8 mouse cellular contexts compared by ENCODE assay signal in the genomic region with DNA sequence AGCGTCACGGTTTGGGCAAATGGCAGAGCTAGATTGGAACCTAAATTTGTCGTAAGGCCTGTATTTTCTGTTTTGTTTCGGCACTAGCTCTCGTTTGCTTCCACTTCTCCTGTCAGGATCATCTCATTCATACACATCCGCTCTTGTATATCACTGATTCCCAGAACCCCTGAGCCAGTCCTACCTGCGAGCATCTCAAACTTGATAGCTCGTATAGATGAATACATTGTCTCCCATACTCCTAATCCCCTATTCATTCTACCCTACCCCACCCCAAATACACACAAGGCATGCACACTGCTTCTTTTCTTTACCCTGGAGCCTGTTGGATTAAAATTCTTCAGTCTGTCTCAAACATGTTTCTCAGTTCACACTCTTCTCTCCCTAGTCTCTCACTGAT. TPM values are rescaled to one million over a fixed set of nuclear protein-coding genes. Genes with fewer than 3 reads are reported as not detected.
DNase-seq lines count a peak whose midpoint lies in the region; ATAC-seq and TF ChIP-seq lines count a peak whose summit lies in the region.

No protein-coding gene starts in this region.

- peaks cover 1% of the 10 kb centered on the region; the same call in 1 of the 2 replicates for H3K27me3 ChIP-seq in heart, adult 2 months (ENCODE audit: control insufficient read depth, insufficient read depth, low read length)
- no peaks in the 10 kb centered on the region for H3K27me3 ChIP-seq in E14TG2a.4 (ENCODE audit: insufficient read depth, low read length)
- H3K27me3 ChIP-seq in forebrain, postnatal 0 days (ENCODE audit: insufficient read depth, low read length): peaks cover 5% of the 10 kb centered on the region
- H3K27me3 ChIP-seq in liver, embryonic 16.5 days (ENCODE audit: control insufficient read depth, insufficient read depth, low read depth, low read length): no peaks in the 10 kb centered on the region

- no peak for ATAC-seq in forebrain, postnatal 0 days
- ATAC-seq in liver, embryonic 16.5 days (ENCODE audit: low read depth): no peak

- peaks cover 12% of the 10 kb centered on the region for H3K9me3 ChIP-seq in E14TG2a.4 (ENCODE audit: low read length)
- no peaks in the 10 kb centered on the region for H3K9me3 ChIP-seq in forebrain, postnatal 0 days (ENCODE audit: low read length)
- no peaks in the 10 kb centered on the region; the same call in 1 of the 2 replicates for H3K9me3 ChIP-seq in liver, embryonic 16.5 days (replicated peaks; ENCODE audit: control insufficient read depth, low read length)

- no peaks in the 10 kb centered on the region; the same call in 1 of the 2 replicates for H3K4me1 ChIP-seq in heart, adult 2 months (ENCODE audit: control insufficient read depth, insufficient read depth, low read length)
- peaks cover 17% of the 10 kb centered on the region for H3K4me1 ChIP-seq in E14TG2a.4 (replicated peaks; ENCODE audit: low read depth, low read length)
- H3K4me1 ChIP-seq in forebrain, postnatal 0 days (ENCODE audit: insufficient read depth): peaks cover 12% of the 10 kb centered on the region; the same call in 1 of the 2 replicates
- peaks cover 10% of the 10 kb centered on the region for H3K4me1 ChIP-seq in liver, embryonic 16.5 days (ENCODE audit: control insufficient read depth, low read depth, low read length)

- no peak for DNase-seq in heart, adult 2 months
- no peak for DNase-seq in heart, adult 9 months (ENCODE audit: low spot score in 2 of 2)
- DNase-seq in forebrain, postnatal 0 days: no peak
- DNase-seq in ovary, postnatal 14 days (ENCODE audit: low spot score): no peak
- no peak for DNase-seq in right cerebral cortex, adult 18-20 months
- DNase-seq in left cerebral cortex, postnatal 10 days (ENCODE audit: extremely low spot score in 1 of 2, low spot score in 2 of 2): no peak

- peaks cover 5% of the 10 kb centered on the region for H3K36me3 ChIP-seq in heart, adult 2 months (ENCODE audit: control insufficient read depth, insufficient read depth, low read length)
- H3K36me3 ChIP-seq in E14TG2a.4 (ENCODE audit: insufficient read depth, low read length): peaks cover 39% of the 10 kb centered on the region
- peaks cover 30% of the 10 kb centered on the region for H3K36me3 ChIP-seq in forebrain, postnatal 0 days (ENCODE audit: insufficient read depth)
- H3K36me3 ChIP-seq in liver, embryonic 16.5 days (ENCODE audit: control insufficient read depth, insufficient read depth): peaks cover 9% of the 10 kb centered on the region

- H3K27ac ChIP-seq in heart, adult 2 months: peak overlapping the region; percentile 84; the same call in 1 of the 2 replicates
- H3K27ac ChIP-seq in forebrain, postnatal 0 days (ENCODE audit: low read depth, low read length): peak overlapping the region; percentile 97
- peak overlapping the region; percentile 44 for H3K27ac ChIP-seq in liver, embryonic 16.5 days (ENCODE audit: low read length)

- no peak for TF ChIP-seq CTCF in heart, adult 2 months (IDR thresholded peaks at IDR 0.05)
- TF ChIP-seq CTCF in E14TG2a.4 (conservative IDR thresholded peaks at IDR 0.05; ENCODE audit: low read length): no peak
- no peak for TF ChIP-seq CTCF in forebrain, postnatal 0 days (IDR thresholded peaks at IDR 0.05; ENCODE audit: low read depth)

- TF ChIP-seq EP300 in heart, adult 2 months (IDR thresholded peaks at IDR 0.05; ENCODE audit: insufficient read depth, low read depth, low read length): no peak

- no peak for TF ChIP-seq POLR2A in heart, adult 2 months (IDR thresholded peaks at IDR 0.05; ENCODE audit: insufficient read depth, low read depth, low read length)

- WGBS in heart, adult 2 months: 7% methylated on average over 8 of the region's 8 CpGs
- WGBS in forebrain, postnatal 0 days: 1% methylated on average over 8 of the region's 8 CpGs
- WGBS in liver, embryonic 16.5 days (ENCODE audit: insufficient replicate concordance): 5% methylated on average over 8 of the region's 8 CpGs

- no peaks in the 10 kb centered on the region for H3K79me2 ChIP-seq in heart, adult 2 months (replicated peaks; ENCODE audit: control insufficient read depth, insufficient read depth, low read length)

- intact Hi-C loops in heart, adult 2 months (cut with DNase I): loop anchor here (5.0 to 10.0 kb wide), 2 partner anchors 312 to 459 kb away; a partner anchor contains a TSS
- intact Hi-C loops in left cerebral cortex, postnatal 10 days (cut with DNase I): no loop called here

- H3K4me3 ChIP-seq in heart, adult 2 months: peak overlapping the region; percentile 92
- H3K4me3 ChIP-seq in E14TG2a.4 (replicated peaks; ENCODE audit: low read length): peak overlapping the region; percentile 90
- H3K4me3 ChIP-seq in forebrain, postnatal 0 days (ENCODE audit: low read depth, low read length): peak overlapping the region; percentile 79
- peak overlapping the region; percentile 85 for H3K4me3 ChIP-seq in liver, embryonic 16.5 days (ENCODE audit: low read depth, low read length)

- H3K4me2 ChIP-seq in forebrain, postnatal 0 days (ENCODE audit: low read depth): peak overlapping the region; percentile 68
- H3K4me2 ChIP-seq in liver, embryonic 16.5 days (ENCODE audit: low read depth, low read length): peak overlapping the region; percentile 77

- H3K9ac ChIP-seq in heart, adult 2 months (ENCODE audit: low read depth, low read length): peak overlapping the region; percentile 96
- peak overlapping the region; percentile 89 for H3K9ac ChIP-seq in forebrain, postnatal 0 days
- H3K9ac ChIP-seq in liver, embryonic 16.5 days (ENCODE audit: low read depth, low read length): peak overlapping the region; percentile 77

RNA-seq across cellular contexts. Expression of a gene that starts 0.7 kb away (rescaled TPM):
- total RNA-seq in heart, adult 2 months (2021): 1 to 10 TPM; 6.3 TPM
- polyA plus RNA-seq in heart, adult 2 months (2012; rRNA removed): 5.4 and 8.4 TPM in 2 replicates
- 27.6 and 29.5 TPM in 2 replicates for total RNA-seq in forebrain, postnatal 0 days (2014; rRNA removed)
- 14.0 and 22.2 TPM in 2 replicates for polyA plus RNA-seq in forebrain, postnatal 0 days (2015; fragmentation: Nextera tagmentation; extraction: Ambion mirVana)
- polyA plus RNA-seq in liver, embryonic 16.5 days (2015; fragmentation: Nextera tagmentation; extraction: Ambion mirVana): 5.6 and 7.2 TPM in 2 replicates
- 10 to 100 TPM; 17.9 to 18.9 TPM for total RNA-seq in left cerebral cortex, postnatal 10 days (2021)

RNA-seq across cellular contexts. Expression of a gene that starts 7.5 kb away (rescaled TPM):
- not detected for total RNA-seq in heart, adult 2 months (2021)
- polyA plus RNA-seq in heart, adult 2 months (2012; rRNA removed): 1.3 and 2.8 TPM in 2 replicates
- not detected in 2 replicates for total RNA-seq in forebrain, postnatal 0 days (2014; rRNA removed)
- polyA plus RNA-seq in forebrain, postnatal 0 days (2015; fragmentation: Nextera tagmentation; extraction: Ambion mirVana): 0.89 TPM in 1 of 2 replicates, not detected in the other
- polyA plus RNA-seq in liver, embryonic 16.5 days (2015; fragmentation: Nextera tagmentation; extraction: Ambion mirVana): 52.2 and 61.4 TPM in 2 replicates
- total RNA-seq in left cerebral cortex, postnatal 10 days (2021): not detected

RNA-seq across cellular contexts. Expression of a gene that starts 45.4 kb away (rescaled TPM):
- not detected for total RNA-seq in heart, adult 2 months (2021)
- polyA plus RNA-seq in heart, adult 2 months (2012; rRNA removed): not detected in 2 replicates
- not detected in 2 replicates for total RNA-seq in forebrain, postnatal 0 days (2014; rRNA removed)
- polyA plus RNA-seq in forebrain, postnatal 0 days (2015; fragmentation: Nextera tagmentation; extraction: Ambion mirVana): 1.2 and 2.4 TPM in 2 replicates
- polyA plus RNA-seq in liver, embryonic 16.5 days (2015; fragmentation: Nextera tagmentation; extraction: Ambion mirVana): 0.18 TPM in 1 of 2 replicates, not detected in the other
- 1 to 10 TPM in 1 of 2 experiments, under 1 TPM in 1; 0.75 to 1.3 TPM for total RNA-seq in left cerebral cortex, postnatal 10 days (2021)

RNA-seq across cellular contexts. Expression of a gene that starts 50.4 kb away (rescaled TPM):
- total RNA-seq in heart, adult 2 months (2021): 1 to 10 TPM; 4.3 to 4.5 TPM
- 7.1 and 9.0 TPM in 2 replicates for polyA plus RNA-seq in heart, adult 2 months (2012; rRNA removed)
- not detected in 2 replicates for total RNA-seq in forebrain, postnatal 0 days (2014; rRNA removed)
- 0.69 TPM in 1 of 2 replicates, not detected in the other for polyA plus RNA-seq in forebrain, postnatal 0 days (2015; fragmentation: Nextera tagmentation; extraction: Ambion mirVana)
- 20.4 and 20.6 TPM in 2 replicates for polyA plus RNA-seq in liver, embryonic 16.5 days (2015; fragmentation: Nextera tagmentation; extraction: Ambion mirVana)
- total RNA-seq in left cerebral cortex, postnatal 10 days (2021): not detected

Comparison
In these comparisons a context has a peak if more than half of its experiments do, and no peak if none do; other contexts are left out.
1. H3K27ac ChIP-seq: peak in every context shown above with its lines; median percentile 97 in forebrain, postnatal 0 days; 84 in heart, adult 2 months; 44 in liver, embryonic 16.5 days.